Mouse (Mus musculus) C2C12 (cell line): ENCODE data around the gene Dcpp1.

Experiments
- CEBPB ChIP-seq: IDR thresholded peaks from one replicate; pipeline ENCODE4 v1.6.1; 2011; ENCODE audit warnings: low read depth, mild to moderate bottlenecking, control low read depth, moderate library complexity
- CTCF ChIP-seq: IDR thresholded peaks from one replicate; pipeline ENCODE4 v1.5.1; 2011; ENCODE audit not compliant: control insufficient read depth, insufficient read depth, insufficient read length
- FOSL1 ChIP-seq: IDR thresholded peaks from one replicate; pipeline ENCODE4 v1.8.0; 2011; ENCODE audit warnings: mild to moderate bottlenecking, low read length; ENCODE audit not compliant: poor library complexity, insufficient read depth, severe bottlenecking
- MAX ChIP-seq: IDR thresholded peaks from one replicate; pipeline ENCODE4 v1.6.1; 2011; ENCODE audit warnings: mild to moderate bottlenecking, control low read depth

DNA sequence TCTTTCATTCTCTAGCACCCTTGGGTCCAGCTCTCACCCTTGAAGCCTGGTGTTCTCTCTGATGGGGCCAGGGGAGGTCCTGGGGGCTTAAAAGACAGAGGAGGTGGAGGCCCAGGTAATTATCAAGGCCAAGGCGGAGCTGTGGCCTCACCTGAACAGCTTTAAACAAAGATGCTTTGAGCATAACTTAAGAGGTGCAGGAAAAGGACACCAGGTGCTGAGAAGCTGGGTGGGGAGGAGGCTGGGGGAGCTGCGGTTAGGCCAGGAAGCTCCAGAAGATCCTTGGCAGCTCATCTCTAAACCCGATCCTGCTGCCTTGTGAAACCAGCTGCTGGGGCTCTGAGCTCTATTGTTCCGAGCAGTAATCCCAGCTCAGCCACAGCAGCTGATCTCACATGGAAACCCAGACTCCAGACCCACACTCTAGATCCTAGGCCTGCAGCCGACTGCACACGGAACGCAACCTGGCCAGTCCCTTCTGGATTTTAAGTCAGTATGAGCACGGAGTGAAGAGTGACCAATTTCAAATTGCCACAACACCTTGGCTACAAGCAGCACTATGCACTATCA, 44.6 kb upstream of the Dcpp1 start, which contains the start of gene Prss33:
- TF ChIP-seq CTCF, result no peak
- no peak for TF ChIP-seq CEBPB
- TF ChIP-seq FOSL1, result no peak
- no peak for TF ChIP-seq MAX
